Mouse (Mus musculus) midbrain, embryonic 14.5 days (tissue): ENCODE measurements around the gene Pip5kl1. TPM values are rescaled to one million over a fixed set of nuclear protein-coding genes. Genes with fewer than 3 reads are reported as not detected.

Source experiments
- ATAC-seq: fragments of 200-750 bp; cut with Nextera tagmentation; 2 replicates; pipeline ENCODE4 v1.8.0; 2017; ENCODE audit warnings: moderate number of reproducible peaks, moderate library complexity; ENCODE audit not compliant: low FRiP score, low TSS enrichment
- DNase-seq: peaks from one replicate; pipeline ENCODE4 v3.0.0-alpha.2; 2015
- H3K27ac ChIP-seq: fragments of 300-500 bp; sonication (generic); replicated peaks from 2 replicates; pipeline ENCODE4 v1.5.1; 2014; ENCODE audit warnings: mild to moderate bottlenecking, low read depth, low read length, moderate library complexity
- H3K27me3 ChIP-seq: fragments of 300-500 bp; sonication (generic); 2 replicates; pipeline ENCODE4 v1.6.1; 2014; ENCODE audit warnings: low read length, control low read depth, mixed read lengths; ENCODE audit not compliant: control insufficient read depth, insufficient read depth
- H3K36me3 ChIP-seq: fragments of 300-500 bp; sonication (generic); 2 replicates; pipeline ENCODE4 v1.6.1; 2014; ENCODE audit warnings: low read length, control low read depth; ENCODE audit not compliant: control insufficient read depth, insufficient read depth
- H3K4me1 ChIP-seq: fragments of 300-500 bp; sonication (generic); 2 replicates; pipeline ENCODE4 v1.6.1; 2014; ENCODE audit warnings: mild to moderate bottlenecking, antibody characterized with exemption, low read length, control low read depth; ENCODE audit not compliant: control insufficient read depth, insufficient read depth
- H3K4me2 ChIP-seq: fragments of 300-500 bp; sonication (generic); 2 replicates; pipeline ENCODE4 v1.6.1; 2014; ENCODE audit warnings: mild to moderate bottlenecking, low read length, moderate library complexity
- H3K4me3 ChIP-seq: fragments of 300-500 bp; sonication (generic); replicated peaks from 2 replicates; pipeline ENCODE4 v1.5.1; 2014; ENCODE audit warnings: low read depth, low read length
- H3K9ac ChIP-seq: fragments of 300-500 bp; sonication (generic); replicated peaks from 2 replicates; pipeline ENCODE4 v1.6.1; 2014; ENCODE audit warnings: mild to moderate bottlenecking, low read length, moderate library complexity
- H3K9me3 ChIP-seq: fragments of 300-500 bp; sonication (generic); 2 replicates; pipeline ENCODE4 v1.6.1; 2016; ENCODE audit warnings: low read length, control low read depth, mixed read lengths; ENCODE audit not compliant: control insufficient read depth
- WGBS: fragments of 180-500 bp; shearing (Covaris S2); extraction: QIAGEN DNeasy Blood & Tissue Kit; methylation state at CpG from one replicate; pipeline ENCODE4 v1.1.7; 2014; 5-methylcytosine and 5-hydroxymethylcytosine counted together
- polyA plus RNA-seq: library from polyadenylated mRNA; unstranded; fragments of >200 nt; fragmentation: Nextera tagmentation; extraction: Ambion mirVana; gene quantifications from 2 replicates; pipeline ENCODE4 v1.2.1, GENCODE M21; 2014

Gene Pip5kl1
- polyA plus RNA-seq, 1 experiment from 2014 or later, result 7.1 TPM

GRCm38 (mm10) chr2:32599409-32599808, 24.8 kb downstream of the Pip5kl1 start, which contains the start of gene St6galnac6:
Gene St6galnac6 (plus strand): TSS chr2:32599709.
- Histone ChIP-seq H3K27ac (no peak within 1 kb of the TSS), H3K4me2 (no peak within 1 kb of the TSS), H3K4me3 (no peak within 1 kb of the TSS), H3K36me3 (no peaks in the 10 kb centered on the region), H3K9me3 (no peaks in the 10 kb centered on the region), H3K27me3 (no peaks in the 10 kb centered on the region), H3K4me1 (0 out of 2 replicates have a peak, but pooled peaks cover 3% of the 10 kb centered on the region), H3K9ac (no peak within 1 kb of the TSS)
- ATAC-seq (no peak), DNase-seq (no peak)
- WGBS, result 88% methylated on average over 3 of the region's 3 CpGs

GRCm38 (mm10) chr2:32601417-32602065, 26.9 kb downstream of the Pip5kl1 start:
- Histone ChIP-seq H3K4me2 (no peak overlapping the region), H3K9ac (no peak overlapping the region), H3K4me1 (0 out of 2 replicates have a peak, but pooled peaks cover 3% of the 10 kb centered on the region), H3K36me3 (no peaks in the 10 kb centered on the region), H3K27me3 (no peaks in the 10 kb centered on the region), H3K27ac (no peak overlapping the region), H3K4me3 (no peak overlapping the region), H3K9me3 (no peaks in the 10 kb centered on the region)
- ATAC-seq (no peak), DNase-seq (peak; percentile 49)
- 42% methylated on average over 8 of the region's 8 CpGs for WGBS

- DNase-seq (peak; percentile 83), ATAC-seq (no peak)
- H3K4me2 ChIP-seq, result peak overlapping the region; percentile 37
- no peaks in the 10 kb centered on the region for H3K9me3 ChIP-seq
- H3K36me3 ChIP-seq, result no peaks in the 10 kb centered on the region
- no peaks in the 10 kb centered on the region for H3K27me3 ChIP-seq
- no peak overlapping the region for H3K4me3 ChIP-seq
- 1% methylated on average over 11 of the region's 11 CpGs for WGBS
- H3K27ac ChIP-seq, result no peak overlapping the region
- H3K4me1 ChIP-seq, result 0 out of 2 replicates have a peak, but pooled peaks cover 3% of the 10 kb centered on the region
- no peak overlapping the region for H3K9ac ChIP-seq
Measured at GRCm38 (mm10) chr2:32602600-32603054, 28.0 kb downstream of the Pip5kl1 start.

- no peaks in the 10 kb centered on the region for H3K27me3 ChIP-seq
- H3K27ac ChIP-seq, result no peak overlapping the region
- H3K9me3 ChIP-seq, result no peaks in the 10 kb centered on the region
- DNase-seq (no peak), ATAC-seq (no peak)
- H3K4me3 ChIP-seq, result no peak overlapping the region
- 57% methylated on average over 10 of the region's 10 CpGs for WGBS
- no peak overlapping the region for H3K9ac ChIP-seq
- H3K36me3 ChIP-seq, result no peaks in the 10 kb centered on the region
- peaks cover 8% of the 10 kb centered on the region; the same call in 1 of the 2 replicates for H3K4me1 ChIP-seq
- H3K4me2 ChIP-seq, result no peak overlapping the region
Measured at GRCm38 (mm10) chr2:32604631-32605030, 30.0 kb downstream of the Pip5kl1 start.

- no peaks in the 10 kb centered on the region for H3K9me3 ChIP-seq
- ATAC-seq, result peak; percentile 75
- peak overlapping the region; percentile 86 for H3K4me2 ChIP-seq
- DNase-seq, result peak; percentile 91
- H3K4me1 ChIP-seq, result peaks cover 8% of the 10 kb centered on the region; the same call in 1 of the 2 replicates
- 11% methylated on average over 48 of the region's 55 CpGs for WGBS
- peak overlapping the region; percentile 71 for H3K4me3 ChIP-seq
- H3K9ac ChIP-seq, result peak overlapping the region; percentile 77
- no peak overlapping the region for H3K27ac ChIP-seq
- H3K36me3 ChIP-seq, result no peaks in the 10 kb centered on the region
- no peaks in the 10 kb centered on the region for H3K27me3 ChIP-seq
Measured at GRCm38 (mm10) chr2:32606161-32607142, 31.9 kb downstream of the Pip5kl1 start.

- no peak overlapping the region for H3K27ac ChIP-seq
- H3K36me3 ChIP-seq, result no peaks in the 10 kb centered on the region
- H3K9ac ChIP-seq, result peak overlapping the region; percentile 77
- H3K4me3 ChIP-seq, result peak overlapping the region; percentile 71
- ATAC-seq (peak; percentile 34), DNase-seq (peak; percentile 55)
- no peaks in the 10 kb centered on the region for H3K27me3 ChIP-seq
- H3K9me3 ChIP-seq, result no peaks in the 10 kb centered on the region
- peaks cover 7% of the 10 kb centered on the region; the same call in 1 of the 2 replicates for H3K4me1 ChIP-seq
- H3K4me2 ChIP-seq, result peak overlapping the region; percentile 86
- 6% methylated on average over 34 of the region's 34 CpGs for WGBS
Measured at GRCm38 (mm10) chr2:32607262-32607947, 32.8 kb downstream of the Pip5kl1 start.

- H3K4me1 ChIP-seq, result peaks cover 5% of the 10 kb centered on the region; the same call in 1 of the 2 replicates
Measured at GRCm38 (mm10) chr2:32608141-32608777, 33.7 kb downstream of the Pip5kl1 start.

More at GRCm38 (mm10) chr2:32608141-32608777, 33.7 kb downstream of the Pip5kl1 start:
- no peak overlapping the region; the same call in 1 of the 2 replicates for H3K9ac ChIP-seq
- no peaks in the 10 kb centered on the region for H3K9me3 ChIP-seq
- H3K27me3 ChIP-seq, result no peaks in the 10 kb centered on the region
- no peak overlapping the region for H3K27ac ChIP-seq
- DNase-seq (peak; percentile 39), ATAC-seq (peak; percentile 46; the same call in 1 of the 2 replicates)
- no peak overlapping the region for H3K4me3 ChIP-seq
- H3K36me3 ChIP-seq, result no peaks in the 10 kb centered on the region
- peak overlapping the region; percentile 86 for H3K4me2 ChIP-seq
- WGBS, result 8% methylated on average over 25 of the region's 25 CpGs
